Mouse (Mus musculus): Measurements from ENCODE around the gene Cpa5. TPM values are rescaled to one million over a fixed set of nuclear protein-coding genes. Genes with fewer than 3 reads are reported as not detected.

Cpa5 gene
- total RNA-seq, 2 experiments from 2014 or later = not detected

- no peak for DNase-seq
- intact Hi-C loops (cut with DNase I) = no loop called here
Observed at GRCm38 (mm10) chr6:30676506-30676905, 65.7 kb downstream of the Cpa5 start.

GRCm38 (mm10) chr6:30677591-30677990 lies 66.8 kb downstream of the Cpa5 start:
- DNase-seq = no peak
- intact Hi-C loops (cut with DNase I) = no loop called here

GRCm38 (mm10) chr6:30678482-30678881 lies 67.7 kb downstream of the Cpa5 start:
- DNase-seq = no peak
- intact Hi-C loops (cut with DNase I) = no loop called here

GRCm38 (mm10) chr6:30679567-30679966 lies 68.8 kb downstream of the Cpa5 start:
- no peak for DNase-seq
- intact Hi-C loops (cut with DNase I) = no loop called here

- intact Hi-C loops (cut with DNase I) = no loop called here
- DNase-seq = no peak
Observed at GRCm38 (mm10) chr6:30680442-30680841, 69.6 kb downstream of the Cpa5 start.

Other genes with a start within 250 kb of the Cpa5 start
- gene Zc3hc1, start 220.0 kb upstream of the Cpa5 start, total RNA-seq (2021) = 10 to 100 TPM; 14.7 to 14.8 TPM
- 10 to 100 TPM; 50.6 to 55.2 TPM for gene Klhdc10, start 209.1 kb upstream of the Cpa5 start, total RNA-seq (2021)
- gene Tmem209, start 101.2 kb upstream of the Cpa5 start, total RNA-seq (2021) = 1 to 10 TPM; 8.3 to 8.4 TPM
- gene Ssmem1, start 101.2 kb upstream of the Cpa5 start, total RNA-seq (2021) = under 1 TPM; 0.22 to 0.31 TPM
- gene Cpa2, start 69.4 kb upstream of the Cpa5 start, total RNA-seq (2021) = not detected
- not detected for gene Cpa4, start 42.6 kb upstream of the Cpa5 start, total RNA-seq (2021)
- under 1 TPM in 1 of 2 experiments, not detected in 1; 0.27 TPM for gene Cpa1, start 28.2 kb downstream of the Cpa5 start, total RNA-seq (2021)
- 1 to 10 TPM; 2.5 to 2.7 TPM for gene Cep41, start 82.7 kb downstream of the Cpa5 start, total RNA-seq (2021)
- gene Mest, start 112.5 kb downstream of the Cpa5 start, total RNA-seq (2021) = 10 to 100 TPM; 12.0 to 15.5 TPM